ENCODE assay signal across 9 mouse cellular contexts in genomic region chr8:120425199-120425941, GRCm38 (mm10).
DNase-seq lines count a peak whose midpoint lies in the region; ATAC-seq lines count a peak whose summit lies in the region.
"Had no signal": no experiment of that assay in that cellular context is flagged by ENCODE, and none has a peak within 500 bp of the region (broad histone marks: within the 10 kb centered on the region; RNA-seq: fewer than 3 reads in every experiment).

No protein-coding gene starts in this region.

- H3K27me3 ChIP-seq in kidney, embryonic 16.5 days (ENCODE audit: insufficient read depth, low read length), result no peaks in the 10 kb centered on the region
- H3K27me3 ChIP-seq in embryonic facial prominence, embryonic 12.5 days, result 0 out of 2 replicates have a peak, but pooled peaks cover 3% of the 10 kb centered on the region
- H3K27me3 ChIP-seq in limb, embryonic 12.5 days, result peaks cover 4% of the 10 kb centered on the region; the same call in 1 of the 2 replicates
- no peaks in the 10 kb centered on the region for H3K27me3 ChIP-seq in neural tube, embryonic 14.5 days (ENCODE audit: control insufficient read depth, insufficient read depth, low read length)

- no peaks in the 10 kb centered on the region for H3K36me3 ChIP-seq in kidney, embryonic 16.5 days (ENCODE audit: insufficient read depth, low read length)
- no peaks in the 10 kb centered on the region for H3K36me3 ChIP-seq in embryonic facial prominence, embryonic 12.5 days
- H3K36me3 ChIP-seq in limb, embryonic 12.5 days, result no peaks in the 10 kb centered on the region
- H3K36me3 ChIP-seq in neural tube, embryonic 14.5 days (ENCODE audit: control insufficient read depth, insufficient read depth, low read length), result no peaks in the 10 kb centered on the region
- H3K36me3 ChIP-seq: G1E had no signal

- 10% methylated on average over 8 of the region's 8 CpGs for WGBS in kidney, embryonic 16.5 days
- 4% methylated on average over 8 of the region's 8 CpGs for WGBS in embryonic facial prominence, embryonic 12.5 days
- 5% methylated on average over 8 of the region's 8 CpGs for WGBS in limb, embryonic 12.5 days
- 7% methylated on average over 8 of the region's 8 CpGs for WGBS in neural tube, embryonic 14.5 days

- no peak overlapping the region for H3K4me3 ChIP-seq in kidney, embryonic 16.5 days (ENCODE audit: low read length)
- H3K4me3 ChIP-seq in embryonic facial prominence, embryonic 12.5 days, result no peak overlapping the region
- no peak overlapping the region for H3K4me3 ChIP-seq in limb, embryonic 12.5 days (replicated peaks)
- no peak overlapping the region for H3K4me3 ChIP-seq in neural tube, embryonic 14.5 days (ENCODE audit: low read depth, low read length)

- ATAC-seq in kidney, embryonic 16.5 days (ENCODE audit: low FRiP score, low TSS enrichment), result peak; percentile 79
- peak; percentile 66 for ATAC-seq in embryonic facial prominence, embryonic 12.5 days (ENCODE audit: insufficient number of reproducible peaks, insufficient read depth, low FRiP score, low TSS enrichment)
- ATAC-seq in limb, embryonic 12.5 days (ENCODE audit: insufficient number of reproducible peaks, insufficient read depth, low FRiP score, low TSS enrichment, low read depth), result peak; percentile 30
- peak; percentile 64 for ATAC-seq in neural tube, embryonic 14.5 days (ENCODE audit: low read depth)

- H3K4me2 ChIP-seq in kidney, embryonic 16.5 days (replicated peaks; ENCODE audit: low read depth, low read length), result peak overlapping the region; percentile 22; the same call in 1 of the 2 replicates
- peak overlapping the region; percentile 21; the same call in 1 of the 2 replicates for H3K4me2 ChIP-seq in embryonic facial prominence, embryonic 12.5 days (replicated peaks)
- peak overlapping the region; percentile 19 for H3K4me2 ChIP-seq in limb, embryonic 12.5 days
- no peak overlapping the region; the same call in 1 of the 2 replicates for H3K4me2 ChIP-seq in neural tube, embryonic 14.5 days (ENCODE audit: low read depth, low read length)

- H3K27ac ChIP-seq in kidney, embryonic 16.5 days (ENCODE audit: low read length), result peak overlapping the region; percentile 77
- peak overlapping the region; percentile 91 for H3K27ac ChIP-seq in embryonic facial prominence, embryonic 12.5 days
- peak overlapping the region; percentile 85 for H3K27ac ChIP-seq in limb, embryonic 12.5 days
- peak overlapping the region; percentile 89 for H3K27ac ChIP-seq in neural tube, embryonic 14.5 days (ENCODE audit: low read depth, low read length)

- no peak overlapping the region for H3K9ac ChIP-seq in kidney, embryonic 16.5 days (replicated peaks; ENCODE audit: low read length)
- H3K9ac ChIP-seq in embryonic facial prominence, embryonic 12.5 days, result no peak overlapping the region
- peak overlapping the region; percentile 31; the same call in 1 of the 2 replicates for H3K9ac ChIP-seq in limb, embryonic 12.5 days (replicated peaks)
- H3K9ac ChIP-seq in neural tube, embryonic 14.5 days (replicated peaks; ENCODE audit: low read depth, low read length), result 0 out of 2 replicates have a peak overlapping the region, but pooled peaks have one; percentile 34

- DNase-seq in kidney, postnatal 36 days, result no peak
- DNase-seq in right cerebral cortex, postnatal 14 days, result no peak
- DNase-seq in thymus, adult 18-20 months, result no peak
- DNase-seq in testis, postnatal 10 days (ENCODE audit: low spot score), result no peak

- no peaks in the 10 kb centered on the region for H3K9me3 ChIP-seq in kidney, embryonic 16.5 days (ENCODE audit: low read length)
- no peaks in the 10 kb centered on the region for H3K9me3 ChIP-seq in embryonic facial prominence, embryonic 12.5 days
- H3K9me3 ChIP-seq in limb, embryonic 12.5 days, result no peaks in the 10 kb centered on the region
- no peaks in the 10 kb centered on the region for H3K9me3 ChIP-seq in neural tube, embryonic 14.5 days (ENCODE audit: control insufficient read depth, low read length)
- H3K9me3 ChIP-seq: G1E had no signal

- peaks cover 69% of the 10 kb centered on the region for H3K4me1 ChIP-seq in kidney, embryonic 16.5 days (ENCODE audit: insufficient read depth, low read length)
- H3K4me1 ChIP-seq in embryonic facial prominence, embryonic 12.5 days, result peaks cover 83% of the 10 kb centered on the region
- H3K4me1 ChIP-seq in limb, embryonic 12.5 days (replicated peaks), result peaks cover 87% of the 10 kb centered on the region
- peaks cover 56% of the 10 kb centered on the region for H3K4me1 ChIP-seq in neural tube, embryonic 14.5 days (ENCODE audit: control insufficient read depth, insufficient read depth, low read length)

Comparison
In these comparisons a context has a peak if more than half of its experiments do, and no peak if none do; other contexts are left out.
1. H3K9ac ChIP-seq: peak in limb, embryonic 12.5 days (single experiment) and neural tube, embryonic 14.5 days (single experiment); none in kidney, embryonic 16.5 days (single experiment) and embryonic facial prominence, embryonic 12.5 days (single experiment).
2. Peak in every context shown above with its lines, with median percentiles within 50 percentile points of each other: ATAC-seq and H3K27ac ChIP-seq.